Mouse (Mus musculus) brain, embryonic 14.5 days (tissue): ENCODE measurements around the gene Mcu. TPM values are rescaled to one million over a fixed set of nuclear protein-coding genes. Genes with fewer than 3 reads are reported as not detected.

Source experiments
- DNase-seq: peaks from one replicate; pipeline ENCODE4 v3.0.0-alpha.2; 2011; ENCODE audit warnings: low read depth
- CTCF ChIP-seq: fragments of 200-500 bp; IDR thresholded peaks from 2 replicates; pipeline ENCODE4 v1.5.1; 2012; ENCODE audit warnings: inconsistent platforms, mild to moderate bottlenecking, moderate library complexity, borderline replicate concordance; ENCODE audit not compliant: insufficient read depth, insufficient read length; ENCODE audit errors: extremely low read depth
- POLR2A ChIP-seq: fragments of 200-500 bp; IDR thresholded peaks from 2 replicates; pipeline ENCODE4 v1.6.1; 2012; ENCODE audit warnings: mild to moderate bottlenecking, inconsistent platforms, borderline replicate concordance; ENCODE audit not compliant: poor library complexity, insufficient read depth, insufficient read length, severe bottlenecking; ENCODE audit errors: extremely low read depth
- polyA plus RNA-seq: library from polyadenylated mRNA; depleted of rRNA; stranded (reverse); fragments of >200 nt; gene quantifications from 2 replicates; pipeline ENCODE4 v1.2.3, GENCODE M21; 2012

Gene Mcu
- polyA plus RNA-seq, 1 experiment: 17.3 TPM

- TF ChIP-seq CTCF (no peak), POLR2A (no peak)
- DNase-seq: peak; percentile 84
These were observed 77.0 kb downstream of the Mcu start for GRCm38 (mm10) chr10:59539533-59539875.

GRCm38 (mm10) chr10:59538767-59539532 lies 77.5 kb downstream of the Mcu start:
- DNase-seq: peak; percentile 44

GRCm38 (mm10) chr10:59538063-59538462 lies 78.4 kb downstream of the Mcu start:
- peak; percentile 67 for DNase-seq
- TF ChIP-seq CTCF (no peak), POLR2A (no peak)

More at GRCm38 (mm10) chr10:59538767-59539532, 77.5 kb downstream of the Mcu start:
- no peak for TF ChIP-seq POLR2A
- 0 out of 2 replicates have a peak, but pooled peaks have one; percentile 1 for TF ChIP-seq CTCF

GRCm38 (mm10) chr10:59537579-59537978 lies 78.9 kb downstream of the Mcu start:
- TF ChIP-seq CTCF (no peak), POLR2A (no peak)

GRCm38 (mm10) chr10:59532256-59532655 lies 84.2 kb downstream of the Mcu start:
- no peak for TF ChIP-seq POLR2A
- no peak for TF ChIP-seq CTCF
- DNase-seq: no peak

More at GRCm38 (mm10) chr10:59537579-59537978, 78.9 kb downstream of the Mcu start:
- DNase-seq: no peak

GRCm38 (mm10) chr10:59527819-59528218 lies 88.7 kb downstream of the Mcu start:
- TF ChIP-seq CTCF (no peak), POLR2A (no peak)

GRCm38 (mm10) chr10:59527311-59527710 lies 89.2 kb downstream of the Mcu start:
- no peak for DNase-seq
- TF ChIP-seq POLR2A (no peak), CTCF (no peak)

More at GRCm38 (mm10) chr10:59527819-59528218, 88.7 kb downstream of the Mcu start:
- DNase-seq: no peak

- TF ChIP-seq POLR2A: no peak
- no peak for TF ChIP-seq CTCF
- no peak for DNase-seq
These were observed 91.8 kb downstream of the Mcu start for GRCm38 (mm10) chr10:59524675-59525074.

- no peak for DNase-seq
- no peak for TF ChIP-seq POLR2A
- TF ChIP-seq CTCF: no peak
These were observed 92.6 kb downstream of the Mcu start for GRCm38 (mm10) chr10:59523826-59524331.

- DNase-seq: no peak
- no peak for TF ChIP-seq POLR2A
- no peak for TF ChIP-seq CTCF
These were observed 95.8 kb downstream of the Mcu start for GRCm38 (mm10) chr10:59520701-59521100.

GRCm38 (mm10) chr10:59519411-59519810 lies 97.1 kb downstream of the Mcu start:
- TF ChIP-seq CTCF (no peak), POLR2A (no peak)

GRCm38 (mm10) chr10:59517201-59517600 lies 99.3 kb downstream of the Mcu start:
- peak; percentile 30 for DNase-seq
- TF ChIP-seq POLR2A (no peak), CTCF (no peak)

More at GRCm38 (mm10) chr10:59519411-59519810, 97.1 kb downstream of the Mcu start:
- DNase-seq: no peak
